Mouse (Mus musculus) erythroblast, embryonic 14.5 days (primary cell): Measurements from ENCODE around the gene Gm45837.

Experiments used
- GATA1 ChIP-seq: IDR thresholded peaks from 2 replicates; pipeline ENCODE4 v1.6.1; 2012; ENCODE audit warnings: low read length, inconsistent platforms, mixed read lengths
- TAL1 ChIP-seq: IDR thresholded peaks from 3 replicates; pipeline ENCODE4 v1.6.1; 2012; ENCODE audit warnings: low read length, inconsistent platforms, mixed read lengths

- TF ChIP-seq TAL1: no peak
- no peak for TF ChIP-seq GATA1
These were observed 24.7 kb upstream of the Gm45837 start for GRCm38 (mm10) chr7:101385866-101386452.
